Mouse (Mus musculus) left cerebral cortex, postnatal 25 days (tissue): Measurements from ENCODE around the gene Sh3gl2. TPM values are rescaled to one million over a fixed set of nuclear protein-coding genes. Genes with fewer than 3 reads are reported as not detected.

Source experiments
- DNase-seq, 2 experiments: peaks; one replicate each; pipeline ENCODE4 v3.0.0; 2022; ENCODE audit warnings: low spot score in 2 of 2, mixed read lengths in 1 of 2
- intact Hi-C: fragments of 180-260 bp; cut with DNase I; formaldehyde crosslinking; loops from one replicate; pipeline ENCODE4 v1.15.1; 2025
- total RNA-seq, 2 experiments: library from RNA; stranded (reverse); gene quantifications; 2 replicates each; pipeline ENCODE4 v1.2.3; 2021

The Sh3gl2 gene
- total RNA-seq, 2 experiments from 2014 or later = 275 to 288 TPM

DNA sequence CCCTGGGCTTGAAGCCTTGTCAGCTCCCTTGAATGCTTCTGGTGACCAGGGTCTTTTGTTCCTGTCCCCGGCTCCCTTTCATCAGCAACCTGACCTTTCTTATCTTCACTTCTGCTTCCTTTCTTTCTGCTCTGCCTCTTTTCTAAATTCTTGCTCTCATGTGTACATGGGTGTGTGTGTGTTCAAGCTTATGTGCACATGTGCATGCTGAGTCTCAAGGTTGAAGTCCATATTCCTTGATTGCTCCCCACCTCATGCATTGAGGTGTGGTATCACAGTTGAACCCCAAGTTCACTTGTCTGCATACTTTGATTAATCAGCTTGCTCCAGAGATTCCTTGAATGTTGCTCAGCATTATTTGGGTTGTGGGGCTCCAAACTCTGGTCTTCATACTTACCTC lies 85.1 kb downstream of the Sh3gl2 start:
- no peak for DNase-seq
- intact Hi-C loops = no loop called here

DNA sequence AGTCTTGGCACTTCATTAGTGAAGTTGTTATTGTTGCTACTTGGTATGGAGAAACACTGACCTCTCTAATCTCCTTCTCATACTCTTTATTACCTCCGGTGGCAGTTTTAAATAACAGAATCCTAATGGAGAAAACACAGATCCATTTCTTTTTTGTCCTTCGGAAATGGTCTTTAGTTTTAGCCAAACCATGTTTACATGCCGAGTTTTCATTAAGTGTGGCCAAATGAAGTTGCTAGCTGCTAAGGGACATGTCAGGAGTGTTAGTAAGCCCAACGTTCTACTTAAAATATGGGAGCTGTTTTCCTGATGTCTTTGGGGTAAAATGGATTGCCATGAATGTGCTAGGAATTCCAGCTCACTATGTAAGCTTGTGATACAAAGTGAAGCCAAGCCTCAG lies 86.4 kb downstream of the Sh3gl2 start:
- intact Hi-C loops = no loop called here
- DNase-seq = no peak

DNA sequence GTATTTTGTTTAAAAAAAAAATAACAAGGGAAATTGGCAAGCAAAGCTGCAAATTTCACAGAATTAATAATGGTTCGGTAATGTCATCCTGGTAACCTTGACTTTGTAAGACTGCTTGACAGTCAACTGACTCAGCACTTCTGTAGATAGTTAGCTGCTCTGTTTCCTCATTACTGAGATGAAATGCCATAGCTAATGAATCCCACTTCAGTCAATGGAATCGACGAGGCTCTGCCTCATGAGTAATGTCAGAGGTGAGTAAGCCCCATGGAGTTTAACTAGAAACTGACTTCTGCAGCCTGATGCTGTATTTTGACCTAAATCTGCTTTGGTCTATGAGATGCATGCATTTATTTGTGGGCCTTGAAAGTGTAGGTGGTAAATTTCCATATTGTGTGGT lies 88.4 kb downstream of the Sh3gl2 start:
- intact Hi-C loops = no loop called here
- no peak for DNase-seq

DNA sequence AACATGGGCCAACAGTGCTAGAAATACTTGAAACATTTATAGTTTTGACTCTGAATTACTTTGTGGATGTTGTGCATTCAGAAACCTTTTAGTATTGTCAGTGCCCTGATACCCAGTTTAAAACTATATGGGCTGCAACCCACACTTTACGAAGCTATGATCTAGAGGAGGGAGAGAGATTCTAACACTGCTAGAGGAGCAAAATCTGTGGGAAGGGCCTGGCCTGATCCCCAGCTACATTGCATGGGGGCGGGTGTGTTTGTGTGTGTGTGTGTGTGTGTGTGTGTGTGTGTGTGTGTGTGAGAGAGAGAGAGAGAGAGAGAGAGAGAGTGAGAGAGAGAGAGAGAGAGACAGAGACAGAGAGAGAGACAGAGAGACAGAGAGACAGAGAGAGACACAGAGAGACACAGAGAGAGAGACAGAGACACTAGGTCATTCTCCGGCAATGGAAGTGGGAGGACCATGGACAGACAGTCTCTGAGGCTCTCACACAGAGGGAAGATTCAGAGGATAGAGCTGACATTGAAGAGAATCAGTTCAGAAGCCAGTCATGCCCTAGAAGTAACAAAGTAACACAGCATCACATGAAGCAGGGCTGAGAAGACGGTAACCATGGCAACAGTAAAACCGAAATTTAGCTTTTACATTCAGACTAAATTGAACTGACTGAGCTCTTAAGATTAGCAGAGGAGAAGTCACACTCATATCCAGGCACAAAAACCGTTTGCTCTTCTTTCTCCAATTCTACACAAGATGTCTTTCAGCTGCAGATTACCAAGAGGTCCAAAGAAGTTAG lies 95.9 kb downstream of the Sh3gl2 start:
- peak in 1 of 2 experiments; percentile 84 for DNase-seq
- intact Hi-C loops = no loop called here

DNA sequence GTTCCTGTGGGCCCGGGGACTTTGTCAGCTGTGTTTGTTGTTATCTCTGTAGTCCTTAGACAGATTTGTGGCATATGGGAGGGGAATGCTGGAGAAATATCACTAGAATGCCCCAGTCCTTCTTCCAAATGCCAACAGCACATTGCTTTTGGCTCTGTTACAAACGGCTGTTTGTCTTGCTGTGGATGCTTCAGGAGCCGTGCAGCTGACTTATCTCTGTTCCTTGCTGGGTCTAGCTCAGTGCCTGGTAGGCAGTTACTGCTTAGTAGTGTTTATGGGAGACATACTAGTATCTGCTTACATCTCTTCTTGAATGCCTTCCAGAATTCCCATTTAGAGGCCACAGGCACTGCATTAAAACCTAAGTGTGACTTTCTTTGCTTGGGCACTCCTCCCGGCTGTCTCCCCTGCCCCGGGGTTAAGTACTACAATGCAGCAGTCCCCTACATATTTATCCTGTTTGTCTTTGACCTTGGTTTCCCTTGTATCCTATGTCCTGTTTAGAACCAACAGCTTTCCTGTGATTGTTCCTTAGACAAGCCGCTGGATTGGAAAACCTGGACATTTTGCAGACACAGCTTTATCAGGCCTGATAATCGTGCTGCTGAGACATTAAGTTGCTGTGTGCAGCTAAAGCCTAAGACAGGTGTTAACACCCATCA lies 101.1 kb downstream of the Sh3gl2 start:
- no peak for DNase-seq
- intact Hi-C loops = loop anchor here (5.0 kb wide), 1 partner anchor 99 kb away; the partner anchor contains the start of gene Sh3gl2

DNA sequence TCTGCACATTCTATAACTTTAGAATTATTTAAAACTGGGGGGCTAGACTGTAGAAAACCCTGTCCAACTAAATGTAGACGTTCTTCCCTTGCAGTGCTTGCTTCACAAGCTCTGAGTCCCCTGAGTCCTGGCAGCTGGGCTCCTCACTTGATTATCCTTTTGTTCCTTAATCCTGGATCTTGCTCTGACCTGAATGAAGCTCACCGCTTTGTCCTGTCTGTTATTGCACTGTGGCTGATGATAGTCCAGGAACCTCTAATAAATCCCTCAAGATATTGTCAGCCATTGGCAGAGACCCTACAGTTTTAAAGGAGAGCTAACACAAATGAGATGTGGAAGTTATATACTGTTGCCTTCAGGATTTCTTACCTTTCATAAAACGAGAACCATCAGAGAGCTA lies 114.2 kb downstream of the Sh3gl2 start:
- intact Hi-C loops = no loop called here
- DNase-seq = no peak

DNA sequence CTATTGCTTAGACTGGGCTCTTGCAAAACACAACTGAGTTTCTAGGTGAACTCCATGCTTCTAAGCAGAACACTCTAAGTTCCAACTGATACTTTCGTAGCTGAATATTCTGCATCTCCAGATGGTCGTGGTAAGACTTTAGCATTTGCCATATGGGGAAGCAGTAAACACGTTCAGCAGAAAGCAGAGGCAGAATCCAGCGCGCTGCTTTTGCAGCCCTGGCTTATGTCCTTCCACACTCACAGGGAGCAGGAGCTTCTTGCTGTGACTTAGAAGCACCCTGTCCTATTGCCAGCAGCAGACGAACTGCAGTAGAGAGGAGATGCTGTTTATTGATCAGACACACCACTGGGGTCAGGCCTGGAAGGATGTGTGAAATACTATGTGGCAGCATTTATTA lies 120.5 kb downstream of the Sh3gl2 start:
- intact Hi-C loops = loop anchor here (5.0 kb wide), 1 partner anchor 118 kb away; the partner anchor contains the start of gene Sh3gl2

DNA sequence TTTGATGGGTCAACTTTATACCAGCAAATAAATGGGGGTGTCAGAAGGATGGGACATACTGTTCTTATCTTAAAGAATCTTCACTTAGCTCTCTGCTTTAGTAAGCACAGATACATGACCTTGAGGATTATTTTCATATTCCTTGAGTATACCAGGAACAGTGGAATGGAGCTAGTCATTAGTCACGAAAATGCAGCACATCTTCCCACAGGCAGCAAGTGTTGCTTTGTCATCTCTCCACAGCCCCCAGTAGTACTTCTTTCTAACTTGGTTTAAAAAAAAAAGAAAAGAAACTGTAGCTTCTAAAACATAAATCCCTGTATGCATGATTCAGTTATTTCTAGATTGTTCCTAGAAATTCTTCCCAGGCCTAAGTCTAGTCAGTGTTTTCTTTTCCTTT lies 121.1 kb downstream of the Sh3gl2 start:
- DNase-seq = peak in 1 of 2 experiments; percentile 69
- intact Hi-C loops = loop anchor here (5.0 kb wide), 1 partner anchor 119 kb away; the partner anchor contains the start of gene Sh3gl2

More for the DNA sequence above, 120.5 kb downstream of the Sh3gl2 start:
- DNase-seq = peak; percentile 66 to 93

DNA sequence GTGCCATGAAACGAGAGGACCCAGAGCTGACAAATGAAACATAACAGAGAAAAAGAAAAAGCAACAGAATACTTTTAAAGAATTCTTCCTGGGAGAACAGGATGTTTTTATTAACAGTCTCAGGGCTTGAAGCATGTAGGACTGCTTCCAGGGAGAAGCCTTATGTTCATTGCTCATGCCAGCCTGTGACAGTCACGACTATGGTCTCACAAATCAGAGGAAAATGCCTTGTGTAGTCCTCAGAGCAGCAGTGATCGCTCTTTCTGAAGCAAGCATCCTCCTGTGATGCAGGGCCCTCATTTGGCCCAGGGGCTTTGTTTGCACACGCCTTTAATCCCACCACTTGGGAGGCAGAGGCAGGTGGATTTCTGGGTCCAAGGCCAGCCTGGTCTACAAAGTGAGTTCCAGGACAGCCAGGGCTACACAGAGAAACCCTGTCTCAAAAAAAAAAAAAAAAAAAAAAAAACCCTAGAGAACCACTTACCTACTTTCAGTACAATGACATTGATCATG lies 129.8 kb downstream of the Sh3gl2 start:
- intact Hi-C loops = loop anchor here (5.0 kb wide), 1 partner anchor 38 kb away; no protein-coding TSS in a partner anchor
- peak; percentile 46 to 89 for DNase-seq

DNA sequence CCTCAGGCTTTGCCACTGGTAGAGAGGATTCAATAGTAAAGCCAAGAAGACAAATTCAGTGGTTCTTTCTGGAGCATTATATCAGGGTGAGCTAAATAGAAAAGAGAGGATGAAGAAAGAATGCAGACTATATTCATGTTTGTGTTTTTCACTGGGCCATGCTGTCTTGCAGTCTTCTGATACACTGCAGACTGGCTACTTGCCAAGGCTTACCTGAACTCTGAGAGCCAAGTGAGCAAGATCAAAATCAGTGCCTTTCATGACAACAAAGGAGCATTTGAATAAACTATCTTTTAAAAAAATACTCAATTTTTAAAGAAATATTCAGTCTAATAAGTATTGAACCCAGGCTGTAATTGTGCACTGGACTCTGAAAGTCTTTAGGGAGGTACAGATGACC lies 131.4 kb downstream of the Sh3gl2 start:
- no peak for DNase-seq
- intact Hi-C loops = no loop called here

DNA sequence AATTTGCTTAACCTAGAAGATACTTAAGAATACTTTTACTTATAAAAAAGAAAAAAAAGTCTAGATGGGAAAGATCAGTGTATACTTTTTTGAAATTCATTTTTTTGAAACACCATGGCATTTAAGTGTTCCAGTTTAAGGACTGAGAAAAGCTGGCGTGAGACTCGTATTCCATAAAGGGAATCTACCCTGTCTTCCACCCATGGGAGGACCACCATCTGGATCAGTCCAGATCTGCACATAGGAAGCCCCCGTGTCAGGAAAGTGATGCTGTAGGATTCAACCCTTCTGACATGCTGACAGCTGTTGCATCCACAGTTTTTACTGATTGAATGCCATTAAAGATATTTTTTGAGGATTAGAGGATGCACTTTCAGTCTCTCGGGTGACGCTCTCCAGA lies 134.2 kb downstream of the Sh3gl2 start:
- peak in 1 of 2 experiments; percentile 74 for DNase-seq

DNA sequence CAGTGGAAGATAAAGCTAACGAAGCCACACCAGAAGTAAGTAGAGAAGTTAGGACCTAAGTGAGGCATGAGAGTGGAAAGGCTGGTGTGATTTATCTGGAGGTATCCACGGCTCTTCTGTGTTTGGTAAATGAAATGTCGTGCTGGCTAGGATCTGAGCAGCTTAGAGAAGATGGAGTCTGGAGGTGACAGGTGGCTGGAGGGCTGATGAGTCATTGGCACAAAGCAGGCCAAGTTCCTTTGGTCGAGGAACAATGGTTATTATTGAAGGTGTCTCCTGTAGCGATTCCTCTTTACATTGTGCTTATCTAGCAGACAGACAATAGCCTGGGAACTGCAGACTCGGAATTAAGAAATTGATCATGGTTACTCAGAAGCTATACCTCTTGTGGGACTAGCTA lies 135.8 kb downstream of the Sh3gl2 start:
- no peak for DNase-seq
- intact Hi-C loops = no loop called here

More for the DNA sequence above, 134.2 kb downstream of the Sh3gl2 start:
- intact Hi-C loops = no loop called here

DNA sequence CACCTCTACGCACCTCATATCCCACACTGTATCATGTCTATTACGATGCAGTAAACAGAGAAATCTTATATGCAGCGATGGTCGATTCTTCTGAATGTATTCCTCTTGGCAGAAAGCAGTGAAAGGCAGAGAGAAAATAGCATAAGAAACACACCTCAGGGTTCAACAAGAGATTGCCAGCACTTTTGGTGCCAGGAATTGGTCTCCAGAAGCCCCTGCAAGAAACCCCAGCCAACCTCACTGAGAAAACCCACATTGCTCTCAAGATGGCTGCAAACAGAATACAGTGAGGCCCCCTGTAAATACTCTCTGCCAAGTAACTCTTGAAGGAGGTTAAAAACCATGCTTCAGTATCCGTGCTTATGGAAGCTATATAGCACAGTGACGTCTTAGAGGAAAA lies 141.0 kb downstream of the Sh3gl2 start:
- intact Hi-C loops = no loop called here
- no peak for DNase-seq

DNA sequence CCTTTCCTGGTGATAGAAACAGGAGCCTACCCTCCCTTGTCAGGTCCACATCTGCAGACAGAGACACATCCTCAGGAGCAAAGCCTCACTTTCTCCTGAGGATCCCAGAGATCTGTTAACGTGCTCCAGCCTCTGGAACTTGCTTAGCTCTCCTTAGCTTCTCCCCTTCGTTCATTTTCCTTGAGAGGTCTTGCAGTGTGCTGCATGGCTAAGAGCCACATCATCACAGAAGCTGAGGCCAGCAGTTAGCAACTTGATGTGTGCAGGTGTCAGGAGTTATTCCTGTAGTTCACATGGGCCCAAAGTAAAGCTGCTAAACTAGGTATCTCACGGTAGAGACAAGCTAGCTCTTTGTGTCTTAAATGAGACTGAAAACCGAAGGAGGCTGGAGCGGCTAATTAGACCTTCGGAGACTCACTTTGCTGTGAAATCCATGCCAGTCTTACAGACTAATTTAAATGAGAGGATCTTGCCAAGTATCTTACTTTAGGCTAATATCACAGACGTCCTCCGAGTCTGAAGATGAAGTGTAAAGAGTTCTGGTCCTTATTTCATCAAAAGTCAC lies 143.2 kb downstream of the Sh3gl2 start:
- DNase-seq = peak in 1 of 2 experiments; percentile 27

DNA sequence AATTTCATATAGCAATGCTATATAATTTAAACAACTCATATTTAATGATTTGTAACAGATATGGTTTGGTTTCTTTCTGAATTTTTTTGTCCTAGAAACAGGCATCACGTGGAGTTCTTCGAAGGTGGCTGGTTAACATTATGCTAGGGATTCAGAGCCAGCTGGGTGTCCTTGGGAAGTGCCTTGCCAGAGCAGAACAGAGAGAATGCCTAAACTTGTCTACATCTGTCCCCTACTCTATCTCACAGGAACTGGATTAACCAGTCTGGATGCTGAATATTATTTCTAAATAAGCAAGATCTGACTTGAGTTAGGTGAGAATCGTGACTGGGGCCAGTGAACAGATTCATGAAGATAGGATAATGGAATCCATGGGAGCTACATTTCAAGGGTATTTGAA lies 157.7 kb downstream of the Sh3gl2 start:
- intact Hi-C loops = no loop called here
- DNase-seq = peak in 1 of 2 experiments; percentile 53

More for the DNA sequence above, 143.2 kb downstream of the Sh3gl2 start:
- intact Hi-C loops = no loop called here

DNA sequence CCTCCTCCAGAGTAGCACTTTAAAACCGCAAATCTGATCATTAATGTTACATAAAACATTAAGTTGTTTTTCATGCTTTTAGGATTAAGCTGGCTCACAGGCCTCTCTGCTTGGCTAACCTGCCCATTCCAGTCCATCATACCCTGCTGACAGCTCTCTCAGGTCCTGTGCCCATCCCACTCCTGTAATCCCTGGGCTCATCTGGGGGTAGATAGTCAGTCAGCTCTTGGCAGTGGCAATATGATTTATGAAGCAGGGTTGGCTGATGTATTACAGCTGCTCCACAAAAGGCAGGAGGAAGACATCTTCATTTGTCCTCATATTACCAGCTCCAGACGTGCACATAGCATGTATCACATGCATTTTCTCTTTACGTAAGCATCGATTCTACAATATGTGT lies 158.3 kb downstream of the Sh3gl2 start:
- intact Hi-C loops = no loop called here
- no peak for DNase-seq

DNA sequence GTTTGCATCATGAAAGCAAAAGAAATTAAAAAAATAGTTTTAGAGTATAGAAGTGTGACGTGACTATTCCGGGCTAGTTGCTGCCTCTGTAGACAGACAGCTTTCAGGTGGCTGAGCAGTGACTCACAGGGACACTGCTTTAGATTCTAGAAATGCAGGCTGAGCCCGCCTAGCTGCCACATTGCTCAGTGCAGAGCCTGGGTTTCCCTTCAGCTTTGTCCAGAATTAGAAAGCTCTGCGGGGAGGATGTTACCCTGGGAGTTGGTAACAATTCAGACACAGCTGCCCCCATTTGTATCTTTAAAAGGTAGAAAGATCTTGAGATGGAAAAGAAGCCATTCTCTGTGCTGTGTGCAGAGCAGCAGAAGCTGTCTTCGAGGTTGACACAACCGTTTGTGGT lies 166.1 kb downstream of the Sh3gl2 start:
- DNase-seq = peak; percentile 63 to 94
- intact Hi-C loops = loop anchor here (5.0 kb wide), 1 partner anchor 39 kb away; no protein-coding TSS in a partner anchor

DNA sequence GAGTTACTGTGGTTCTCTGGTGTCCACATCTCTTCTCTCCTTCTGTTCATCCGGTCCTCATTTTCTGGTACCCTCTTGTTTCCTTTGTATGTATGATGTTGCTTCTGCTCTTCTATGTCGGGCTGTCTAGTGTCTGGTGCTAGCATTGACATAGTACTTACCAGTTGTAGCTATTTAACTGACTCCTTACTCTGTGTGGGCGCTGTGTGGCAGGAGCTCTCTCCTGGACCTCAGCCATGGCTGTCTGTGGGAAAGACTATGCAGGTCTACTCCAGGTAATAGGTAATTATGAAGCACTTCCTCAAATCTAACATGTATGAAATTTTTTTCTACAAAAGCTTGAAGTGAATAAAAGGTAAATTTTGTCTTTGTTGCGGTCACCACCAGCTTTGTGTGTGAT lies 169.9 kb downstream of the Sh3gl2 start:
- intact Hi-C loops = loop anchor here (5.0 kb wide), 1 partner anchor 42 kb away; no protein-coding TSS in a partner anchor
- no peak for DNase-seq

DNA sequence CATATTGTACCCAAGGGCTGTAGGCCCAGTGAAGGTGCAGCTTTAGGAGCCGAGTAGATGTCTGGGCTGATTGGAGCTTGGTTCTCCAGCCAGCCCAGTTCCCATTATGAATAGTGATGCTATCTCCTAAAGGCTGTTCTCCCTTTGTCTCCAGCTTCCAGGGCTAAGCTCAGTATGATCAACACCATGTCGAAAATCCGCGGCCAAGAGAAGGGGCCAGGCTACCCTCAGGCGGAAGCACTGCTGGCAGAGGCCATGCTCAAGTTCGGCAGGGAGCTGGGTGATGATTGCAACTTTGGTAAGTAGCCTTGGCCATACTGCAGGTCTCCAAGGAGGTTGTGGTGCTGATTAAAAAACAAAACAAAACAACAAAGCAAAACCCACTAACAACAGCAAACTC lies 171.3 kb downstream of the Sh3gl2 start:
- intact Hi-C loops = no loop called here
- DNase-seq = no peak

DNA sequence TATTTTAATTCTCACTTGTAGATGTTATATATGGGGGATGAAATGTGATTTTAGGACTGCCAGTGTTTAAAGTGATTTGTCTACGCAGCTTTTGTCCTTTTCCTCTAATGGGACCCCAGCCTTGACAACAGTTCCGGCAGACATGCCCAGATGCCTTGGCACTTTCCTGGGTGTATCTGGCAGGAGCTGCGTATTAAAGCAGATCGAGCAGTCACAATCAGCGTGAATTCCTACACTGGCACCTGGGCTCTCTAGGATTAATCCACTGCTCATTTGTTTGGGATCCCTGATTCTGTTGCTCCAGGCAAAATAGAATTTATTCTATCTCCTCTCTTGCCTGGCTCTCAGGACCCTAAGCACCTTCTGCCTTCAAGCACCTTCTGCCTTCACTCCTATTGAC lies 171.7 kb downstream of the Sh3gl2 start:
- intact Hi-C loops = no loop called here
- DNase-seq = no peak
